Mouse (Mus musculus): Measurements from ENCODE around the gene Cyp4f15. TPM values are rescaled to one million over a fixed set of nuclear protein-coding genes. Genes with fewer than 3 reads are reported as not detected.

The Cyp4f15 gene
- polyA plus RNA-seq (2015; fragmentation: Nextera tagmentation; extraction: Ambion mirVana), result not detected in 2 replicates

DNA sequence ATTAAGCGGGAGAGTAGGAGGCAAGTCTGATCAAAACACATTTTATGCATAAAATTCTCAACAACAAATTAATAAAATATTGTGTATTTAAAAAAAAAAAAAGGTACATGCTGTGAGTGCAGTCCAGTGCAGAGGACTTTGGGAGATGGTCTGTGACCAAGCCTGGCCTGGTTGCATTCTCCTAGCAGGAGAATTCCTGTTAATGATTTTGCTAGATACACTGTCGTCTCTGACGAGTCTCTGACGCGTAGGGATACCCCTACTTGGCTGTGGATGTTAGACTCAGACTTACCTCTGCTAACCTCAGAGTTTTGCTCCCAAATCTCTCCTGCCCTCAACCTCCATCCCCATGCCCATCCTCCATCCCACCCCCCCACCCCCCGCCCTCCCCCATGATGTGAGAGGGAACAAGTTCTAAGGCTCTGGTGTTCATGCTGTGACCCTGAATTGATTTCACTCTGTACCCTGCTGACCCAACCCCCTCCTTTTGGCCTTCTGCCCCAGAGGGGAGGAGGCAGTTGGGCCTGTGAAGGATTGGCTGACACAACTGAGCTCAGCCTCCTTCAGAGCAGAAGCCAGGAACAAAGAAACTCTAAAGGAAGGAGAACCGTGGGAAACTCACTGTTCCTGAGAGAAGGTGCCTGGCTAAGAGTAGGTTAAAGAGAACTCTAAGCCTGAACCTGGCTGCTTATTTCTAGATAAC lies at the start of gene Cyp4f15:
TSS of gene Cyp4f15 (plus strand) at position 580 of the 703 bp plus-strand sequence.

DNA sequence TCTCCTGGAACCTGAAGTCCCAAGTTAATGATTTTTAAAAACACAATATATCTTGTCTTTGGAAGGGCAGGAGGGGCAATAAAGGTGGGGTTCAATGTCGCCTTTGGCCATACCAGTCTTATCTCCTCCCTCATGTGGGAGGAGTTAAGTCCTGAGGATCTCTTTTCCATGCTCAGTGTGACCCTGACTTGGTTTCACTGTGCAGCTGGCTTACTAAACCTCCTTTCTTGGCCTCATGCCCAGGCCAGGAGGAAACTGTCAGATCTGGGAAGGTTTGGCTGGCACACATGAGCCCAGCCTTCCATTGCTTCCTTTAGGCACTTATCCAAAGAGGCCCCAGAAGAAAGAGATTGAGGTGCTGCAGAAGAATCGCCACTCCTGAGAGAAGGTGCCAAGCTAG lies 26.7 kb upstream of the Cyp4f15 start, which contains the start of gene Cyp4f40:
TSS of gene Cyp4f40 (plus strand) at position 189 of the 400 bp plus-strand sequence.

Other genes starting within 250 kb of the Cyp4f15 start
- 0.41 and 1.1 TPM in 2 replicates for gene Cyp4f39, start 232.9 kb upstream of the Cyp4f15 start, polyA plus RNA-seq (2015; fragmentation: Nextera tagmentation; extraction: Ambion mirVana)
- gene Cyp4f17, start 179.6 kb upstream of the Cyp4f15 start, polyA plus RNA-seq (2015; fragmentation: Nextera tagmentation; extraction: Ambion mirVana), result 2.3 TPM in 2 replicates
- gene Cyp4f16, start 149.1 kb upstream of the Cyp4f15 start, polyA plus RNA-seq (2015; fragmentation: Nextera tagmentation; extraction: Ambion mirVana), result 5.7 and 9.7 TPM in 2 replicates
- 0.05 TPM in 1 of 2 replicates, not detected in the other for gene Cyp4f37, start 64.3 kb upstream of the Cyp4f15 start, polyA plus RNA-seq (2015; fragmentation: Nextera tagmentation; extraction: Ambion mirVana)
- gene Cyp4f40, start 26.7 kb upstream of the Cyp4f15 start, polyA plus RNA-seq (2015; fragmentation: Nextera tagmentation; extraction: Ambion mirVana), result not detected in 2 replicates
- 16.5 and 17.9 TPM in 2 replicates for gene Zfp871, start 102.7 kb downstream of the Cyp4f15 start, polyA plus RNA-seq (2015; fragmentation: Nextera tagmentation; extraction: Ambion mirVana)
- 0.34 and 0.41 TPM in 2 replicates for gene Zfp811, start 124.3 kb downstream of the Cyp4f15 start, polyA plus RNA-seq (2015; fragmentation: Nextera tagmentation; extraction: Ambion mirVana)
- 2.2 and 2.5 TPM in 2 replicates for gene Zfp799, start 144.6 kb downstream of the Cyp4f15 start, polyA plus RNA-seq (2015; fragmentation: Nextera tagmentation; extraction: Ambion mirVana)
- gene Zfp870, start 206.0 kb downstream of the Cyp4f15 start, polyA plus RNA-seq (2015; fragmentation: Nextera tagmentation; extraction: Ambion mirVana), result 1.7 and 2.7 TPM in 2 replicates
- not detected in 2 replicates for gene Cyp4f14, start 231.7 kb downstream of the Cyp4f15 start, polyA plus RNA-seq (2015; fragmentation: Nextera tagmentation; extraction: Ambion mirVana)